Mouse (Mus musculus) CH12.LX (cell line): ENCODE measurements around the gene Vpreb1.

Experiments
- EP300 ChIP-seq: IDR thresholded peaks from 2 replicates; pipeline ENCODE4 v1.6.1; 2011; ENCODE audit warnings: low read length, improper control_type of control experiment
- GABPA ChIP-seq: IDR thresholded peaks from 2 replicates; pipeline ENCODE4 v1.6.1; 2012; ENCODE audit warnings: low read depth, low read length, improper control_type of control experiment, inconsistent platforms; ENCODE audit not compliant: insufficient replicate concordance
- MAFK ChIP-seq: IDR thresholded peaks from 2 replicates; pipeline ENCODE4 v1.6.1; 2011; ENCODE audit warnings: low read length, improper control_type of control experiment; ENCODE audit not compliant: insufficient replicate concordance
- NELFE ChIP-seq: IDR thresholded peaks from 2 replicates; pipeline ENCODE4 v1.6.1; 2011; ENCODE audit warnings: low read depth, low read length, improper control_type of control experiment

GRCm38 (mm10) chr16:16852411-16852810 lies 18.2 kb downstream of the Vpreb1 start:
- no peak for TF ChIP-seq GABPA
- TF ChIP-seq NELFE: no peak
- TF ChIP-seq EP300: no peak
- no peak for TF ChIP-seq MAFK
